Mouse (Mus musculus): ENCODE results near the gene Card6.

Card6 gene

GRCm38 (mm10) chr15:5107686-5108654 is at the start of gene Card6:
Card6 (minus strand) TSS chr15:5108539.
- peak in 1 of 2 experiments; percentile 8 for DNase-seq (ENCODE audit: low spot score in 2 of 2)

DNA sequence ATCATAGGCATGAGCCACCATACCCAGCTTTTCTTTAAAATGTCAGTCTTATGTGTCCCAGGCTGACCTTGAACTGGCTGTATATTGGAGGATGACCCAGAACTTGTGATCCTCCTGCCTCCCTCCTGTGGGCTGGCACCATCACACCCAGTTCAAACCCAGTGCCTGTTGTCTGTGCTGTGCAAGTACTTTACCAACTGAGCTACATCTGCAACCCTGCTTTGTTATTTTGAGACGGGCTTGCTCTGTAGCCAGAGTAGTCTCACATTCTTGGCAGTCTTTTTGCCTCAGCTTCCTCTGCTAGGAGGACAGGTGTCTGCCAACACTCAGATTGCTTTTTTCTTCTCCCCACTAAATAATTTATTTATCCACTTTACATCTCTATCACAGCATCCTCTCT is 49.0 kb upstream of the Card6 start:
- DNase-seq (ENCODE audit: low spot score in 2 of 2) = no peak

DNA sequence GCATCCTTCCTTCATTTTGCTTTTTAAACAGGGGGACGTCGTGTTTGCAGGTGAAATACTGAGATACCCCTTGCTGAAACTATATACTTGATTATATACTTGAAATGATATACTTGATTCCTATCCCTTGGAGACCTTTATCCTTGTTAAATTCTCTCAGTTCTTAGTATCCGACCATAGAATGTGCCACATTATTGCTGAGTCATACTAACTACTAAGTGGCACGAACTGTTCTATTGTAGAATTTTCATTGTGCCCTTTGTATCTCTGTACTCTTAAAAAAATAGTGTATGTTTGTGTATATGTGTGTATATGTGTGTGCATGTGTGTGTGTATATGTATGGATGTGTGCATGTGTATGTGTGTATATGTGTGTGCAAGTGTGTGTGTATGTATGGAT is 48.0 kb upstream of the Card6 start:
- DNase-seq (ENCODE audit: low spot score in 2 of 2) = no peak

GRCm38 (mm10) chr15:5155093-5155492 is 46.8 kb upstream of the Card6 start:
- no peak for DNase-seq (ENCODE audit: low spot score in 2 of 2)

GRCm38 (mm10) chr15:5154621-5155020 is 46.3 kb upstream of the Card6 start:
- DNase-seq (ENCODE audit: low spot score in 2 of 2) = no peak

DNA sequence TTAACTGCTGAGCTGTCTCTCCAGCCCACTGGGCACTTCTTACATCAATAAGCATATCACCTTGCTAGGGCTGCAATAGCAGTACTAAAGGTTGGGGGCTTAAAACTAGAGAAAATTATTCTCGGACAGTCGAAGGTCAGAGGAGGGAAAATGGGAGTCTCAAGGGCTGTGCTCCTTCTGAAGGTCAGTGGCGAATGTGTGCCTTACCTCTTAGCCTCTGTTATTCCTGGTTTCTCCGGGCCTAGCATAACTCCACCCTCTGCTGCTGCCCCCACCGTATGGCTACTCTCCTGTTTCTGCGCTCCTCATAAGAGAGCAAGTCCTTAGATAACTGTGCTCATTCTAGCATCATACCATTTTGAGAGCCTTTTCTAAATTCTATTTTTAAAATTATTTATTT is 43.8 kb upstream of the Card6 start:
- no peak for DNase-seq (ENCODE audit: low spot score in 2 of 2)

GRCm38 (mm10) chr15:5149187-5149586 is 40.8 kb upstream of the Card6 start:
- DNase-seq (ENCODE audit: low spot score in 2 of 2) = peak in 1 of 2 experiments; percentile 22

- no peak for DNase-seq (ENCODE audit: low spot score in 2 of 2)
Measured at GRCm38 (mm10) chr15:5145196-5145945, 37.0 kb upstream of the Card6 start.

GRCm38 (mm10) chr15:5144021-5144778 is 35.9 kb upstream of the Card6 start:
- DNase-seq (ENCODE audit: low spot score in 2 of 2) = peak; percentile 28 to 56

DNA sequence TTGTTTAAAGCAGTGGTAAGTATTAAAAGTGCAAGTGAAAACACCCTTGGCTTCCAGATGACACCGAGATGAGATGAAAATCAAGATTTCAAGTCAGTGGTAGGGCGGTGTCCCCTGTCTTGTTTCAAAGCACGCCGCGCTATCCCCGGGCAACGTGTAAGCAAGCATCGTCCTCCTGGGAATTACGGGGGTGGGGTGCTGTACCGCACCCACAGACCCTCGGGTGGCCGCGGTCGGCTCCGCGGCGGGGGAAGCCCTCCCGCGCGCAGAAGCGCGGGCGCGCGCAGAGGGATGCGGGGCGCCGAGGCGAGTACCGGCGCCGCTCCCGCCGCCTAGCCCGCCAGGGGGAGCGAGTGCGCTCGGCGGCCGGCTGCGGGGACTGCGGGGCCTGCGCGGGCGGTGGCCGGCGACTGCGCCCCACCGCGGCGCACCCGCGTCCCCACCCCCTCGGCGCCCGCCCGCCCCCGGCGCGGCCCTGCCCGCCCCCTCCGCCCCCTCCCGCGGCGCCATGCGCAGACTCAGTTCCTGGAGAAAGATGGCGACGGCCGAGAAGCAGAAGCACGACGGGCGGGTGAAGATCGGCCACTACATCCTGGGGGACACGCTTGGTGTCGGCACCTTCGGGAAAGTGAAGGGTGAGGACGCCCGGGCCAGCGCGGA is 35.2 kb upstream of the Card6 start, which contains the start of gene Prkaa1:
Prkaa1 (plus strand) TSS at position 501 of the 660 bp plus-strand sequence.
- peak; percentile 56 to 70 for DNase-seq (ENCODE audit: low spot score in 2 of 2)

GRCm38 (mm10) chr15:5142714-5143113 is 34.4 kb upstream of the Card6 start:
- no peak for DNase-seq (ENCODE audit: low spot score in 2 of 2)

- DNase-seq (ENCODE audit: low spot score in 2 of 2) = no peak
Measured at GRCm38 (mm10) chr15:5142047-5142446, 33.7 kb upstream of the Card6 start.

GRCm38 (mm10) chr15:5140357-5140756 is 32.0 kb upstream of the Card6 start:
- no peak for DNase-seq (ENCODE audit: low spot score in 2 of 2)

- no peak for DNase-seq (ENCODE audit: low spot score in 2 of 2)
Measured at GRCm38 (mm10) chr15:5139863-5140262, 31.5 kb upstream of the Card6 start.

DNA sequence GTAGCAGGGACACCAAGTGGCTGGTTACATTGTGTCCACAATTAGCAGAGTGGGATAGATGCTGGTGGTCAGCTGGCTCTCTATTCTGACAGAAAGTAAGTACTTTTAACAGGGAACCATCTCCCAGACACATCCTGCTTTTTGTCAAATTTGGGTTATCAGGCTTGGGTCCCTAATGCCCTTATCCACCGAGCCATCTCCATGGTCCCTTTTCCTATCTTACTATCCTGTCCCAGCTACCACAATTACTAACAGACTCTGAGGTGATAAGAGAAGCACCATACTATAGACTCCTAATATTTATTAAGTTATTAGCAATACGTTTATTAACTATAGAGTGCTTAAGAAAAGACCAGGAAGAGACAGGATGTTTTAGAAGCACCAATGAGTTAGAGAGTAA is 31.0 kb upstream of the Card6 start:
- DNase-seq (ENCODE audit: low spot score in 2 of 2) = no peak

DNA sequence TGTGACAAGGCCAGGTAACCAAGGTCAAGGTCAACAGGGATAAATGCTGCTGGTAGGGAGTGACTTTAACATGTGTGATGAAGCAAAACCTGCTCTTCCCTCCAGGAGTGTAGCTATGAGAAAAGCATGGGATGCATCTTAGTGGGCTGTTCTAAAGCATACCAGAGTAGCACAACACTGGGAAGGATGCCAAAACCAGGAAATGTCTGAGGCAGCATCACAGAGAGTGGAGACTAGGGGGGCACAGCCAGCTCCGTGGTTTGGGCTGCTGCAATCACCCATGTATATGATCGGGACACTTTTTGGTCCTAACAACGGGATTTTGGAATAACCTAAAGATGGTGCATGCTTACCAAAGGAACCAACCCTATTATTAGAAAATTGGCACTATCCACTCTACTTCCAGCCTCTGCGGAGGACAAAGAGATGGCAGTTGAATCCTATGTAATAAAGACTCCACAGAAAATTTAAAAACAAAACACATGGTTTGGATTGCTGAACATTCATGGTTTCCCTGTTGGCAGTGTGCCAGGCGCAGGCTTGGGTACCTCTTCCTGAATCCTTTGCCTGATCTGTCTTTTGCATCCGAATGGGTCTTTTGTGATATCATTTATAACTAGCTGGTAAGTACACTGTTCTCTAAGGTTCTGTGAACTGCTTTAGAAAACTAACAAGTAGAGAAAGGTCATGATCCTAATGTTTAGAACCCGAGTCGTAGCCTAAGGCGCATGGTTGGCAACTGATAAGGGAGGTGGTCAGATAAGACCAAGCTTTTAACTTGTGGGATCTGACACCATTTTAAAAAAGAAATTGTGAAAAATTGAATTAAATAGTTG is 29.9 kb upstream of the Card6 start:
- no peak for DNase-seq (ENCODE audit: low spot score in 2 of 2)

- no peak for DNase-seq (ENCODE audit: low spot score in 2 of 2)
Measured at GRCm38 (mm10) chr15:5134945-5135483, 26.7 kb upstream of the Card6 start.

- DNase-seq (ENCODE audit: low spot score in 2 of 2) = no peak
Measured at GRCm38 (mm10) chr15:5134179-5134578, 25.8 kb upstream of the Card6 start.

DNA sequence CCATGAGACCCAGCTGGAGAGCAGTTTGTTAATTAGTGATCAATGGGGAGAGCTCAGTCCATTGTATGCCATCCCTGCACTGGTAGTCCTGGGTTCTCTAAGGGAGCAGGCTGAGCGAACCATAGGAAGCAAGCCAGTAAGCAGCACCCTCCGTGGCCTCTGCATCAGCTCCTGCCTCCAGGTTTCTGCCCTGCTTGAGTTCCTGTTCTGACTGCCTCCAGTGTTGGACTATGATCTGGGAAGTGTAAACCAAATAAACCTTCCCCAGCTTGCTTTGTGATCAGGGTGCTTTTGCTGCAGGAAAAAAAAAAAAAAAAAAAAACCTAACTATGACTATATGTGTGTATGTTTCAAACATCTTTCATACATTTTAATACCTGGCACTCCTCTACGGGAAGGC is 25.0 kb upstream of the Card6 start:
- DNase-seq (ENCODE audit: low spot score in 2 of 2) = no peak
